Mouse (Mus musculus): ENCODE data around the gene Palm2. TPM values are rescaled to one million over a fixed set of nuclear protein-coding genes. Genes with fewer than 3 reads are reported as not detected.

Gene Palm2
- polyA plus RNA-seq, 1 experiment from 2014 or later, result 2.5 TPM

- Histone ChIP-seq H3K9me3 (ENCODE audit: control insufficient read depth, low read length) (no peaks in the 10 kb centered on the region), H3K27ac (ENCODE audit: low read depth, low read length) (no peak overlapping the region), H3K4me1 (ENCODE audit: control insufficient read depth, insufficient read depth, low read length) (peaks cover 4% of the 10 kb centered on the region), H3K4me3 (ENCODE audit: low read depth, low read length) (no peak overlapping the region), H3K36me3 (ENCODE audit: control insufficient read depth, insufficient read depth, low read length) (no peaks in the 10 kb centered on the region), H3K9ac (ENCODE audit: low read length) (no peak overlapping the region), H3K27me3 (ENCODE audit: control insufficient read depth, insufficient read depth, low read length) (0 out of 2 replicates have a peak, but pooled peaks cover 2% of the 10 kb centered on the region), H3K4me2 (no peak overlapping the region)
- ATAC-seq (ENCODE audit: low FRiP score) (no peak), DNase-seq (ENCODE audit: low spot score, missing footprints) (no peak)
- WGBS, result 72% methylated on average over 6 of the region's 6 CpGs
Observed at GRCm38 (mm10) chr4:57569711-57570110, 135.7 kb downstream of the Palm2 start.

GRCm38 (mm10) chr4:57570229-57570628, 136.2 kb downstream of the Palm2 start:
- ATAC-seq (ENCODE audit: low FRiP score) (no peak), DNase-seq (ENCODE audit: low spot score, missing footprints) (no peak)
- H3K9me3 ChIP-seq (ENCODE audit: control insufficient read depth, low read length), result no peaks in the 10 kb centered on the region
- H3K27ac ChIP-seq (ENCODE audit: low read depth, low read length), result no peak overlapping the region
- no peak overlapping the region for H3K4me2 ChIP-seq
- WGBS, result 83% methylated on average over 3 of the region's 3 CpGs
- H3K27me3 ChIP-seq (ENCODE audit: control insufficient read depth, insufficient read depth, low read length), result 0 out of 2 replicates have a peak, but pooled peaks cover 2% of the 10 kb centered on the region
- peaks cover 4% of the 10 kb centered on the region for H3K4me1 ChIP-seq (ENCODE audit: control insufficient read depth, insufficient read depth, low read length)
- H3K9ac ChIP-seq (ENCODE audit: low read length), result no peak overlapping the region
- H3K36me3 ChIP-seq (ENCODE audit: control insufficient read depth, insufficient read depth, low read length), result no peaks in the 10 kb centered on the region
- no peak overlapping the region for H3K4me3 ChIP-seq (ENCODE audit: low read depth, low read length)

- no peaks in the 10 kb centered on the region for H3K9me3 ChIP-seq (ENCODE audit: control insufficient read depth, low read length)
- ATAC-seq (ENCODE audit: low FRiP score) (no peak), DNase-seq (ENCODE audit: low spot score, missing footprints) (no peak)
- 86% methylated on average over 3 of the region's 3 CpGs for WGBS
- no peaks in the 10 kb centered on the region for H3K27me3 ChIP-seq (ENCODE audit: control insufficient read depth, insufficient read depth, low read length)
- no peaks in the 10 kb centered on the region for H3K36me3 ChIP-seq (ENCODE audit: control insufficient read depth, insufficient read depth, low read length)
- no peak overlapping the region for H3K4me2 ChIP-seq
- H3K4me3 ChIP-seq (ENCODE audit: low read depth, low read length), result no peak overlapping the region
- no peak overlapping the region for H3K27ac ChIP-seq (ENCODE audit: low read depth, low read length)
- no peaks in the 10 kb centered on the region for H3K4me1 ChIP-seq (ENCODE audit: control insufficient read depth, insufficient read depth, low read length)
- H3K9ac ChIP-seq (ENCODE audit: low read length), result no peak overlapping the region
Observed at GRCm38 (mm10) chr4:57574181-57574580, 140.1 kb downstream of the Palm2 start.

- no peak overlapping the region for H3K4me3 ChIP-seq (ENCODE audit: low read depth, low read length)
- H3K27me3 ChIP-seq (ENCODE audit: control insufficient read depth, insufficient read depth, low read length), result no peaks in the 10 kb centered on the region
- DNase-seq (ENCODE audit: low spot score, missing footprints) (no peak), ATAC-seq (ENCODE audit: low FRiP score) (no peak)
- no peak overlapping the region for H3K27ac ChIP-seq (ENCODE audit: low read depth, low read length)
- H3K4me2 ChIP-seq, result no peak overlapping the region
- H3K9ac ChIP-seq (ENCODE audit: low read length), result no peak overlapping the region
- no peaks in the 10 kb centered on the region for H3K36me3 ChIP-seq (ENCODE audit: control insufficient read depth, insufficient read depth, low read length)
- H3K4me1 ChIP-seq (ENCODE audit: control insufficient read depth, insufficient read depth, low read length), result no peaks in the 10 kb centered on the region
- H3K9me3 ChIP-seq (ENCODE audit: control insufficient read depth, low read length), result no peaks in the 10 kb centered on the region
- 87% methylated on average over 6 of the region's 6 CpGs for WGBS
Observed at GRCm38 (mm10) chr4:57574646-57575045, 140.6 kb downstream of the Palm2 start.

- H3K4me1 ChIP-seq (ENCODE audit: control insufficient read depth, insufficient read depth, low read length), result no peaks in the 10 kb centered on the region
- DNase-seq (ENCODE audit: low spot score, missing footprints) (no peak), ATAC-seq (ENCODE audit: low FRiP score) (no peak)
- H3K9ac ChIP-seq (ENCODE audit: low read length), result no peak overlapping the region
- no peak overlapping the region for H3K4me3 ChIP-seq (ENCODE audit: low read depth, low read length)
- 83% methylated on average over 5 of the region's 5 CpGs for WGBS
- H3K27me3 ChIP-seq (ENCODE audit: control insufficient read depth, insufficient read depth, low read length), result no peaks in the 10 kb centered on the region
- H3K36me3 ChIP-seq (ENCODE audit: control insufficient read depth, insufficient read depth, low read length), result no peaks in the 10 kb centered on the region
- no peaks in the 10 kb centered on the region for H3K9me3 ChIP-seq (ENCODE audit: control insufficient read depth, low read length)
- H3K4me2 ChIP-seq, result no peak overlapping the region
- no peak overlapping the region for H3K27ac ChIP-seq (ENCODE audit: low read depth, low read length)
Observed at GRCm38 (mm10) chr4:57575686-57576085, 141.6 kb downstream of the Palm2 start.

GRCm38 (mm10) chr4:57576095-57576494, 142.0 kb downstream of the Palm2 start:
- 92% methylated on average over 11 of the region's 11 CpGs for WGBS
- Histone ChIP-seq H3K4me3 (ENCODE audit: low read depth, low read length) (no peak overlapping the region), H3K4me1 (ENCODE audit: control insufficient read depth, insufficient read depth, low read length) (no peaks in the 10 kb centered on the region), H3K27ac (ENCODE audit: low read depth, low read length) (no peak overlapping the region), H3K9me3 (ENCODE audit: control insufficient read depth, low read length) (no peaks in the 10 kb centered on the region), H3K9ac (ENCODE audit: low read length) (no peak overlapping the region), H3K4me2 (no peak overlapping the region), H3K27me3 (ENCODE audit: control insufficient read depth, insufficient read depth, low read length) (no peaks in the 10 kb centered on the region), H3K36me3 (ENCODE audit: control insufficient read depth, insufficient read depth, low read length) (no peaks in the 10 kb centered on the region)
- DNase-seq (ENCODE audit: low spot score, missing footprints) (no peak), ATAC-seq (ENCODE audit: low FRiP score) (no peak)

- ATAC-seq (ENCODE audit: low FRiP score) (no peak), DNase-seq (ENCODE audit: low spot score, missing footprints) (no peak)
- H3K36me3 ChIP-seq (ENCODE audit: control insufficient read depth, insufficient read depth, low read length), result no peaks in the 10 kb centered on the region
- no peak overlapping the region for H3K9ac ChIP-seq (ENCODE audit: low read length)
- H3K27ac ChIP-seq (ENCODE audit: low read depth, low read length), result no peak overlapping the region
- no peak overlapping the region for H3K4me2 ChIP-seq
- H3K27me3 ChIP-seq (ENCODE audit: control insufficient read depth, insufficient read depth, low read length), result no peaks in the 10 kb centered on the region
- no peak overlapping the region for H3K4me3 ChIP-seq (ENCODE audit: low read depth, low read length)
- H3K4me1 ChIP-seq (ENCODE audit: control insufficient read depth, insufficient read depth, low read length), result no peaks in the 10 kb centered on the region
- H3K9me3 ChIP-seq (ENCODE audit: control insufficient read depth, low read length), result no peaks in the 10 kb centered on the region
- 92% methylated on average over 10 of the region's 10 CpGs for WGBS
Observed at GRCm38 (mm10) chr4:57579683-57580082, 145.6 kb downstream of the Palm2 start.

GRCm38 (mm10) chr4:57585281-57585800, 151.3 kb downstream of the Palm2 start:
- DNase-seq (ENCODE audit: low spot score, missing footprints) (no peak), ATAC-seq (ENCODE audit: low FRiP score) (no peak)
- Histone ChIP-seq H3K27me3 (ENCODE audit: control insufficient read depth, insufficient read depth, low read length) (no peaks in the 10 kb centered on the region), H3K9ac (ENCODE audit: low read length) (no peak overlapping the region), H3K4me3 (ENCODE audit: low read depth, low read length) (no peak overlapping the region), H3K9me3 (ENCODE audit: control insufficient read depth, low read length) (no peaks in the 10 kb centered on the region), H3K27ac (ENCODE audit: low read depth, low read length) (no peak overlapping the region), H3K36me3 (ENCODE audit: control insufficient read depth, insufficient read depth, low read length) (no peaks in the 10 kb centered on the region), H3K4me1 (ENCODE audit: control insufficient read depth, insufficient read depth, low read length) (no peaks in the 10 kb centered on the region), H3K4me2 (no peak overlapping the region)
- 91% methylated on average over 6 of the region's 6 CpGs for WGBS

GRCm38 (mm10) chr4:57586933-57587658, 153.0 kb downstream of the Palm2 start:
- no peaks in the 10 kb centered on the region for H3K9me3 ChIP-seq (ENCODE audit: control insufficient read depth, low read length)
- H3K36me3 ChIP-seq (ENCODE audit: control insufficient read depth, insufficient read depth, low read length), result no peaks in the 10 kb centered on the region
- no peak overlapping the region for H3K27ac ChIP-seq (ENCODE audit: low read depth, low read length)
- 78% methylated on average over 7 of the region's 7 CpGs for WGBS
- ATAC-seq (ENCODE audit: low FRiP score), result no peak
- no peaks in the 10 kb centered on the region for H3K27me3 ChIP-seq (ENCODE audit: control insufficient read depth, insufficient read depth, low read length)
- no peaks in the 10 kb centered on the region for H3K4me1 ChIP-seq (ENCODE audit: control insufficient read depth, insufficient read depth, low read length)
- H3K4me3 ChIP-seq (ENCODE audit: low read depth, low read length), result no peak overlapping the region
- H3K4me2 ChIP-seq, result no peak overlapping the region
- no peak for DNase-seq (ENCODE audit: low spot score, missing footprints)
- H3K9ac ChIP-seq (ENCODE audit: low read length), result no peak overlapping the region

Measured in midbrain, embryonic 11.5 days (tissue).